20 mouse cellular contexts compared by ENCODE assay signal in the genomic region with DNA sequence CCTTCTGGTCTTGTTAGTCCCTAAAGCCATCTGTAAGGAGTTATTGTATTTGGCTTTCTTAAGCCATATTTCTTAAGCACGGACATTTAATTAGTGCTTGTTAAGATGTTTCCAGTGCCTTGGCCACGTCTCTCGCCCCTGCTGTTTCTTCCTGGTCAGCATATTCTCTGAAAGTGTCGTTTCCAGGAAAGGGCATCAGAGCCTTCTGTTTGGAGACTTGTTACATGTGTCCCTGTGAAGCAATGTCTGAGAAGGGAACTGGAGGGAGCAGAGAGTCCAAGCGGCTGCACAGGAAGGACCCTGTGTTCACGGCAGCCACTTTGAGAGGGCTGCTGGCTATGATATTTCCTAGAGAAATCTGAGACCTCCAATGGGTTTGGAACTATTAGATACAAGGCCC.
"Had no signal": no experiment of that assay in that cellular context is flagged by ENCODE, and none has a peak within 500 bp of the region (broad histone marks: within the 10 kb centered on the region; RNA-seq: fewer than 3 reads in every experiment).

No protein-coding gene starts in this region.

- DNase-seq: layer of hippocampus, adult 9-11 months; liver, embryonic 13.5 days; lung, embryonic 14.5 days; lung, postnatal 10 days; lung, postnatal 36 days; midbrain, embryonic 14.5 days; right cerebral cortex, adult 18-20 months; right cerebral cortex, postnatal 14 days; right cerebral cortex, postnatal 4 days; thymus, postnatal 25 days had no signal

- H3K4me3 ChIP-seq: layer of hippocampus, adult 2 months; limb, embryonic 12.5 days; limb, embryonic 15.5 days; liver, embryonic 13.5 days; megakaryocyte, embryonic 14.5 days; midbrain, embryonic 10.5 days; neural tube, embryonic 12.5 days; neural tube, embryonic 15.5 days; stomach, embryonic 15.5 days had no signal

- ATAC-seq: intestine, postnatal 0 days had no signal

- H3K36me3 ChIP-seq: limb, embryonic 12.5 days; limb, embryonic 15.5 days; liver, embryonic 13.5 days; midbrain, embryonic 10.5 days; neural tube, embryonic 12.5 days; neural tube, embryonic 15.5 days; stomach, embryonic 15.5 days had no signal

- H3K27ac ChIP-seq: kidney, postnatal 0 days; layer of hippocampus, adult 2 months; limb, embryonic 12.5 days; limb, embryonic 15.5 days; liver, embryonic 13.5 days; midbrain, embryonic 10.5 days; neural tube, embryonic 12.5 days; neural tube, embryonic 15.5 days; stomach, embryonic 15.5 days had no signal

- H3K9me3 ChIP-seq: limb, embryonic 12.5 days; limb, embryonic 15.5 days; liver, embryonic 13.5 days; megakaryocyte, embryonic 14.5 days; midbrain, embryonic 10.5 days; neural tube, embryonic 12.5 days; neural tube, embryonic 15.5 days; stomach, embryonic 15.5 days had no signal

- H3K4me2 ChIP-seq: limb, embryonic 12.5 days; limb, embryonic 15.5 days; liver, embryonic 13.5 days; lung, embryonic 14.5 days; neural tube, embryonic 12.5 days; neural tube, embryonic 15.5 days; stomach, embryonic 15.5 days had no signal

- H3K4me1 ChIP-seq: limb, embryonic 15.5 days; liver, embryonic 13.5 days; megakaryocyte, embryonic 14.5 days had no signal

- H3K9ac ChIP-seq: limb, embryonic 12.5 days; limb, embryonic 15.5 days; liver, embryonic 13.5 days; lung, embryonic 14.5 days; neural tube, embryonic 12.5 days; neural tube, embryonic 15.5 days; stomach, embryonic 15.5 days had no signal

- H3K27me3 ChIP-seq: liver, embryonic 13.5 days had no signal
